Mouse (Mus musculus): ENCODE data around the gene Hemk1.

- TF ChIP-seq CTCF (IDR thresholded peaks at IDR 0.05; ENCODE audit: low read depth, low read length): no peak
- no peak for TF ChIP-seq GATA1 (IDR thresholded peaks at IDR 0.05; ENCODE audit: borderline replicate concordance, low read length)
- no peak for TF ChIP-seq POLR2AphosphoS5 (IDR thresholded peaks at IDR 0.05; ENCODE audit: insufficient replicate concordance, low read depth, low read length)
- TF ChIP-seq GATA2 (IDR thresholded peaks at IDR 0.05; ENCODE audit: borderline replicate concordance, low read depth, low read length): no peak
These were observed 55.2 kb downstream of the Hemk1 start for GRCm38 (mm10) chr9:107282951-107283350.
